Mouse (Mus musculus): ENCODE measurements around the gene Fam98b. TPM values are rescaled to one million over a fixed set of nuclear protein-coding genes. Genes with fewer than 3 reads are reported as not detected.

Fam98b gene
- 10 to 100 TPM; 45.2 to 52.4 TPM for total RNA-seq (2021)

DNA sequence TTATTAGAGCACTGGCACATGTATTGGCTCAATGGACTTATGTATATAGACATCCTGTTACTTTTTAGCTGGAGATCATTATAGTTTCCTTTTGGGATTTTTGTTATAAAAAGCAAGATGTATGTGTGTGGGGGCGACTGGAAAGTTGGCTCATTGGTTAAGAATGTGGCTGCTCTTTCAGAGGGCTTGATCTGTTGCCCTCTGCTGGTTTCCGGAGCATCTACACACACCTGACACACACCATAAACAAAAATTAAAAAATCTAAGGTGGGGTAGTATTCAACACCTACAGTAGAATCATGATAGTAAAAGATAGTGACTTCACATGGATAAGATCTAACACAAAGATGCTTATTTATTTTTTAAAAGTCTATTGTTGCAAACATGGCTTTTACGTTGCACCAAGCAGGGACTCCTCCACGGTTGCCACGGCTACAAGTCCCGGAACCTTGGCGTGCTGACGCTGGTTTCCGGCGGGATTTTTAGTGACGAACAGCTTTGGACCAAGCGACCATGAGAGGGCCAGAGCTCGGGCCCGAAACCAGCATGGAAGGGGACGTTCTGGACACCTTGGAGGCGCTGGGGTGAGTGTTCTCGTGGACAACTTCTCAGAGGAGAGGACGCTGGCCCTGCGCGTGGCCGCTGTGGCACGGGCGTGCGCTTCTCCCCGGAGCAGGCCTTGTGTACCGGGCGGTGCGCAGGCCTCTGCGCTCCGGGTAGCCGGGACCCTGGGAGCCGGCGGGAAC lies at the start of gene Fam98b:
TSS of gene Fam98b (plus strand) at position 485 of the 746 bp plus-strand sequence.
- intact Hi-C loops (cut with DNase I), result loop anchor here (5.0 kb wide), 1 partner anchor 352 kb away; no protein-coding TSS in a partner anchor
- peak; percentile 90 to 92 for DNase-seq (ENCODE audit: low spot score in 2 of 2)

DNA sequence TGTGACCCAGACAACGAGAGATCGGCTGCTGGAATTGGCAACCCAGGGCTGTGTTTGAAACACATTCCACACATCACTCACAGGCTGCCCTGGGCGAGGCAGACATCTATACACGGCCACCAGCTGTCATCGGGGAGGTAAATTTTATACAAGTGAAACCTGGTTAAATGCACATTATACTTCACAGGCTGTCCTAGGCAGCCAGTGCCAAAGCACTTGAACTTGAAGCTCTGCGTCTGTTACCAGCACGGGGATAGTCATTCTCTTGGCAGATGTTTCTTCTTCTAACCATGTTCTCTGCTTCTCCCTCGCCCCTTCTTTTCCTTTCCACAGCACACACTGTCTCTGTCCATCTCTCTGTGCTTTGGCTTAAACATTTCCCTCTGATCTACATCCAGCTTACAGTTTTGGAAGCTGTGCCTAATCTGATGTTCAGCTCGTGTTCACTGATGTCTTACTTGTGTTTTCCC lies 48.6 kb upstream of the Fam98b start:
- intact Hi-C loops (cut with DNase I), result no loop called here

DNA sequence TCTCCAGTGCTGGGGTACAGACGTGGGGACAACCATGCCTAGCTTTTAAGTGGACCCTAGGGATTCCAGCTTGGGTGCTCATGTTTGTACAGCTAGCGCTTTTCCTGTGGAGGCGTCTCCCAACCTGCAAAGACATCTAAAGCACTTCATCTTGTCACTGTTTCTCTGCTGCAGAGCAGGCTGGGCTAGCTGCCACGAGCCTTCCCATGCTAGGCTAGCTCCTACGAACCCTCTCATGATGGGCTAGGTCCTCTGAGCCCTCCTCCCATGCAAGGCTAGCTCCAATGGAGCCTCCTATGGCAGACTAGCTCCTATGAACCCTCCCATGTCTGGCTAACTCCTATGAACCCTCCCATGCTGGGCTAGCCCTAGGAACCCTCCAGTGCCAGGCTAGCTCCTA lies 46.2 kb upstream of the Fam98b start:
- intact Hi-C loops (cut with DNase I), result no loop called here
- DNase-seq (ENCODE audit: low spot score in 2 of 2), result peak; percentile 51 to 74

More for the DNA sequence above, 48.6 kb upstream of the Fam98b start:
- no peak for DNase-seq (ENCODE audit: low spot score in 2 of 2)

DNA sequence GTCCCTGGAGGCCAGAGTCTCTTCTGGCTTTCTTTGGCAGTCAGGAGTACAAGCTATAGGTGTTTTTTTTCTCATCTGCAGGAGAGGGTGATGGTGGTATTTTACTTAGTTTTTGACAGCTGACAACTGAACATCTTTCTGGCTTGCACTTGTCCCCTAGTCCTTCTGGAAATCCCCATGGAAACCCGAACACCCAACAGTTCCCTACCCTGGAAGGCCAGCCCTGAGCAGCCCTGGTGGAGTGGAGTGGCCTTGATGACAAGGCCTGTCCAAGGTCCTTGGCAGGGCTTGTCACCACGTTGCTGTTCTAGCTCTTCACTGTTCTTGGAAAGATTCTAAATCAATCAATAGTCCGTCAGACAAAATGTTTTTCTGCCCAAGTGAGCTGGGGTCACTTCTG lies 45.0 kb upstream of the Fam98b start:
- intact Hi-C loops (cut with DNase I), result no loop called here
- DNase-seq (ENCODE audit: low spot score in 2 of 2), result no peak

DNA sequence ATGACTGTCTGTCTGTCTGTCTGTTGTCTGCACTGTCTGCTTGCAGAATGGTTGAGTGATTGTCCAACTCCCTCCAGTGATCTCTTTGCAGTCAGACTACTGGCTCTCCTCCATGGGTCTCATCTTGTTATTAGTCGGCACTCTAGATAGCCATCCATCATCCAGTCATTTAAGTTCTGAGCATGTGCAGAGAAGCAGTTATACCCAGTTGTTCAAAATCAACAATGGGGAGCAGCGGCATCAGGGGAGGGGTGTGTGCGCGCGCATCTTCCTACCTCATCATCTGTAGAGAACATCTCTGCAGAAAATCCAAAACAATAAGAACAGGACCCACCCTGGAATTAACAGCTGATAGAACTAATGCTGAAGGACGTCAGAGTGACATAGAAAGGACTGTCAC lies 44.5 kb upstream of the Fam98b start:
- intact Hi-C loops (cut with DNase I), result no loop called here
- no peak for DNase-seq (ENCODE audit: low spot score in 2 of 2)

DNA sequence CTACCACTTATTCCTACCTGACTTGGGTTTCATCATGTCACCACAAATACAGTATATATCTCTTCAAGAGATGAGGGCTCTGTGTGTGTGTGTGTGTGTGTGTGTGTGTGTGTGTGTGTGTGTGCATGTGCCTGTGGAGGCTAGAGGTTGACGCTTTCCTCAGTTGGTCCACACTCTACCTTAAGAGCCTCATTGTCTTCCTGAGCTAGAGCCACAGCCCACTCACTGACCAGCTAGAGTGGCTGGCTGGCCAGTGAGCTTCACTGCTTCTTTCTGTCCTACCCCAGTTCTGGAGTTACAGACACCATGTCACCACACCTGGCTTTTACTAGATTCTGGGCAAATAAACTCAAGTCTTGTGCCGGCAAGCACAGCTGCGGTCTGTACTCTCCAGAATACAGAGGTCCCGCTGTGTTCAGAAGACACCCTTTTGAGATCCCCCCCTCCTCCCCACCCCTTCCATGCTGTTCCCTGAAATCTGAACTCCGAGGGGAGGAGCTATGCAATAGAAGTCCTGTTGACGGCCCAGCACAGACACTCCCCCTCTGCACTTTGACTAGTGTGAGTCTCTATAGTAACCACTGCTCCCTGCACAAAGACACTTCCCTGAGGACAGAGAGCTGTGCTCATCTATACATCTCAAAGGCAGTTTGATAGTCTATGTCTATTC lies 39.0 kb upstream of the Fam98b start:
- intact Hi-C loops (cut with DNase I), result no loop called here
- DNase-seq (ENCODE audit: low spot score in 2 of 2), result no peak

DNA sequence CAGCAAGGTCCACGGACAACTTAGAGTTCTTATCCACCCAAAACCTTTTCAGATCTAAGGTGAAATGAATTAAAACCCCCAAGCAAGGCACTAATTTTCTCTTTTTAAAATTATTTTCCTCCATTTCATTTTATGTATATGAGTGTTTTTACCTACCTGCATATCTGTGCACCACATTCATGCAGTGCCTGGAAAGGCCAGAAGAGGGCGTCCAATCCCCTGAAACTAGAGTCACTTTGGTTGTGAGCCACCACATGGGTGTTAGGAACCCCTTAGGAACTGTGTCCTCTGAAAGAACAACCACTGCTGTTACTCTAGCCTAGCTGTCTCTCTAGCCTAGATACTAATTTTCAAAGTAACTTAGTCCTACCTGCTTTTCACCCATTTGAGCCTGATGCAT lies 33.4 kb upstream of the Fam98b start:
- intact Hi-C loops (cut with DNase I), result no loop called here
- no peak for DNase-seq (ENCODE audit: low spot score in 2 of 2)

DNA sequence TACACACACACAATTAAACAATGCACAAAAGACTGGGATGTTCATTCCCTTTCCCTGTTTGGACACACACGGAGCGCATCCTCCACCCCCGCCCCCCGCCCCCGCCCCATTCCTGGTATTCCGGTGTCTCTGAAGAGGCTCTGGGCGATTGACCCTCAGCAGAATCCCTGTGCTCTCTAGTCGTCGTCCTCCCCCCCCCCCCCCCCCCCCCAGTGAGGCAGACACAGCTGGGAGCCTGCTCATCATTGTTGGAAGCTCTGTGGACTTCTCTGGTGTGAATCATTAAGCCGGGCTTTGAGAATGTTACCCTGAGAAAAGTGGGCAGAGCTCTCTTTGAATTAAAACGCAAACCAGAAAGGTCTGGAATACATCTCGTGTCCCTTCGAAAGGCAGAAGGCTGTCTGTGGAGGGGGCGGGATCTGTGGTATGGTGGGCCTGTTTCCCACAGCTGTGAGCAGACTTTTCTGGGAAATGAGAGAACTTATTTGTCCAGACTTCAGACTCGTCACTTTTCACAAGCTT lies 31.8 kb upstream of the Fam98b start:
- intact Hi-C loops (cut with DNase I), result no loop called here
- DNase-seq (ENCODE audit: low spot score in 2 of 2), result peak; percentile 36 to 37

DNA sequence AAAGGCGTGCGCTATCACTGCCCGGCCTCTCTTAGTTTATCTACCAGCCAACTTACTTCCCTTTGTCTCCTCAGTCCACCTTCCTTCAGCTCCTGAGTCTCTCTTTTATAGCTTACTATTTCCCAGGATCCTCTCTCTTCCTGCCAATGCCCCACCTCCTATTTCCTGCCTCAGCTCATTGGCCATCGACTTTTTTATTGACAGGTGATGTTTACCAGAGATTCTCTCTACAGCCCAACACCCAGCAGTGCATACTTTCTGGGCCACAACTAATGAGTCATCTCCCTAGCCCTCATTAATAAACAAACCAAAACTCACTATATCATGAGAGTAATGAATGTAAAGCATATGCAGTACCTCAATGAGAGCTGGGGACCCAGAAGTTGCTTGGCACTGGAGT lies 30.0 kb upstream of the Fam98b start:
- no peak for DNase-seq (ENCODE audit: low spot score in 2 of 2)
- intact Hi-C loops (cut with DNase I), result no loop called here

DNA sequence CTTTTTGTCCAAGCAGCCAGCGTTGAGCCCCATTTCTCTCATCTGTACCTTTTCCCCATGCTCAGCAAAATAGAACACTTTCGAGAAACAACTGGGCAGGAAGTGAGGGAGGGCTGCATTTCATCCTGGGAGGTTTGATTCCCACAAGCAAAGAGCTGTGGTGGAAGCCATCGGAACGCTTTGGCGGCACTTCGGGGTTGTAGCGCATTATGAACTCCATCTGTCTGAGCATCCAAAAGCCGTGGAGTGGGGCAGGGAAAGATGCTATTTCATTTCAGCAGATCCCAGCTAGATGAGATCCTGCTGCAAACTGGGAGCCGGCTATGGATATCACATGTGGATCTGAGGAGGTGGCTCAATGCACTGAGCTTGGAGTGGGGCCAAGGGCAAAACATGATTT lies 26.9 kb upstream of the Fam98b start:
- intact Hi-C loops (cut with DNase I), result no loop called here

DNA sequence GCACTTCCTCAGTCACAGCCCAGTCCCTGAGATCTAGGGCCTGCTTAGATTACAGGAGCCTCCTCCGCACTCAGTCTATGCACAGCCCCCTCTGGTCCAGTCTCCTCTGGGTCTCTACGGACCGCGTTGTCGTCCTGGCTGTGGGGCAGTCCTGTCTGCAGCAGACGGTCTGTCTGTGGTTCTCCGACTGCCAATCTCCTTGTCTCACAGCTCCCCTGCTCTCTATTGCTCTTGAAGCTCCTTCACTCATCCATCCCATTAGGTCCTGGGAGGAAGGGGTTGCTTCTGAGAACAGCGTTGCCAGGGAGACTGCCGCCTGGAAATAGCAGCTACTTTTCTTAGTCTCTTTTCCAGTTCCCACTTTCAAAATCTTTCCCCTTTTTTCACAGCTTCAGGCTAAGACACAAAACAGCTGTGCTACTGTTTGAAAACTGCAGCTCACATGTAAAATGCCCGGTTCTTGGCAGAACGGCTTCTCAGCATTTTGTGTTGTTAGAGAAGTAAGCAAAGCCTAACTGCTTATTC lies 20.9 kb upstream of the Fam98b start:
- DNase-seq (ENCODE audit: low spot score in 2 of 2), result peak; percentile 13 to 34
- intact Hi-C loops (cut with DNase I), result no loop called here

More for the DNA sequence above, 26.9 kb upstream of the Fam98b start:
- no peak for DNase-seq (ENCODE audit: low spot score in 2 of 2)

DNA sequence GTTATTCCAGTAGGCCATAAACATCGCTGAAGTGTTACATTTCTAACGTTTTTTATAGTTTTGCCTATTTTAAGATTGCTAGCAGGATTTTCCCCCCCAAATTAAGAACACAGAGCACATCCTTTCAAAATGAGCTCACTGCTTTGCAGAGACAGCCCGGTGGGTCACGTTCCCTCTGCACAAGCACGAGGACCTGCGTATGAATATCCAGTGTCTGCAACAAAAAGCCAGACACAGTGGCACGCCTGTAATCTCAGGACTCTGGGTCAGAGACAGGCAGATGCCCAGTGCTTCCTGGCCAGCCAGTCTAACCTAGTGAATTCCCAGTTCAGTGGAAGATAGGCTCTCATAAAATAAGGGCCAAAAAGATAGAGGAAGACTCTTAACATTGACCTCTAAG lies 19.3 kb upstream of the Fam98b start:
- intact Hi-C loops (cut with DNase I), result loop anchor here (2.0 kb wide), 3 partner anchors 49 to 333 kb away; partner anchors contain the start of gene Spred1
- DNase-seq (ENCODE audit: low spot score in 2 of 2), result peak in 1 of 2 experiments; percentile 15

DNA sequence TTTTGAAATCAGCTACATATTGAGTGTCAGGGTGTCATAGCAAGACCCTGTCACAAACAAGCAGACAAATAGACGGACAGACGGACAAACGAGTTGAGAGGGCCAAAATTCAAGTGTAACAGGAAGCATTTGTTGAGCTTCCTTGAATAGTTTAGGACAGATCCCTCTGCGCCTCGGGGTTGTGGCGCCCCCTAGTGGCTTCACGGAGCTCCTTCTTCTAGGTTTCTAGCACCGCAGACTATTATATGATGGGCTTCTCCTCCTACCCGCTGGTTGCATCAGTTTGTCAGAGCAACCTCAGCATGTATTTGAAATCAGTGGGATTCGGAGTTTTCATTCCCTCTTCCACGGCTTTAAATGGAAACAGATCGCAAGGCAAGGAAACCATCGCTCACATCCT lies 18.3 kb upstream of the Fam98b start:
- intact Hi-C loops (cut with DNase I), result loop anchor here (1.0 to 2.0 kb wide), 4 partner anchors 50 to 334 kb away; partner anchors contain the start of gene Spred1
- peak; percentile 85 to 89 for DNase-seq (ENCODE audit: low spot score in 2 of 2)

DNA sequence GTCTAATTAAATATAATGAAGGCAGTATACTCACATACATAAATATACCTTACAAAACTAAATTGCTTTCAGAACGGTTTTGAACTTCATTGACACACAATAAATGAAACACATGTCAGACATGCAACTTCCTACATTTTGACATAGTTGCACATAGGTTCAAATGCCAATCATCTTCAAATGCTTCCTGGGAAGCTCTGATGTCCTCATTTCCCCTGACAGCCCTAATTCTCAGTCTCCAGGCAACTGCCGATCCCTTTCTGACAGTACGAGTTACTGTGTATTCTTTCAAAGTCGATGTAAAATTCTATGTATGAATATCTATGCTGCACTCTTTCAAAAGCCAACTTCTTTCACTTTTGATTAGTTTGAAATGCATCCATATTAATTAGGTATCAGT lies 7.6 kb upstream of the Fam98b start:
- intact Hi-C loops (cut with DNase I), result no loop called here
- DNase-seq (ENCODE audit: low spot score in 2 of 2), result no peak

DNA sequence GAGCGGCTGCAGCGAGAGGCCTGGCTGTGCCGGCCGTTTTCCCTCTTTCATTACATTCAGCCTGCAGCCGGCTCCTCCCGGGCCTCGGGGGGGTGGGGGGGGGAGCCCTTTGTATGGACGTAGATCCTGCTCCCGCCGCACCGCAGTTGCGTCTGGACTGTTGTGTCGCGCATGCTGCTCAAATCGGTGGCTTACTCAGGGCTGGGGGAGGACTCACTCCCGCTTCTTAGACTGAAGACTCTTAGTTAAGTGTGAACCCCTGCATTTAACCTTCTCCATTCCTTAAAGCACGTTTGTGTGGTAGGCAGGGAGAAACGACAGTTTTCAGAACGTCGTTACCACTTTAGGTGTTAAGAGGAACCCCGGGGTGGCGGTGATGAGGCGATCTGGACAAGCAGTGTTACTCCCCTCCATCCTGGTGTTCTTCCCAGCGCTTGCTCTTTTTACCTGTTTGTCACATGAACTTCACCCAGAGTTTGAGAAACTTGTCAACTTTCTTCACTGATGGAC lies 517 bp downstream of the Fam98b start:
- intact Hi-C loops (cut with DNase I), result no loop called here
- DNase-seq (ENCODE audit: low spot score in 2 of 2), result no peak

DNA sequence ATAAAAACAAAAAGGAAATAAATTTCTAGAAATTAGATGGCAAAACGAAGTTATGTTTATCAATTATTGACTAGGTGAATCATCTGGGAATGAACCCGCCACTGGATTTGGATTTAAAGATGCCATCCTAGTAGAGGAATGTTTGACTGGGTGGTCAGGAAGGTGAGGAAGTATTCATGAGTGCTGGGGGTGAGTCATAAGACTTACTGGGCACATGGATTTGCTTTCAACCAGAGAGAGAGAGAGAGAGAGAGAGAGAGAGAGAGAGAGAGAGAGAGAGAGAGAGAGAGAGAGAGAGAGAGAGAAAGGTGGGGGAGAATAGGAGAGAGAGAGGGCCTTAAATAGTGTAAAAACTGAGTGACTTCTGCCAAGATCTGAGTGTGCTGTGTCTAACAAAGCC lies 5.9 kb downstream of the Fam98b start:
- no peak for DNase-seq (ENCODE audit: low spot score in 2 of 2)
- intact Hi-C loops (cut with DNase I), result no loop called here

DNA sequence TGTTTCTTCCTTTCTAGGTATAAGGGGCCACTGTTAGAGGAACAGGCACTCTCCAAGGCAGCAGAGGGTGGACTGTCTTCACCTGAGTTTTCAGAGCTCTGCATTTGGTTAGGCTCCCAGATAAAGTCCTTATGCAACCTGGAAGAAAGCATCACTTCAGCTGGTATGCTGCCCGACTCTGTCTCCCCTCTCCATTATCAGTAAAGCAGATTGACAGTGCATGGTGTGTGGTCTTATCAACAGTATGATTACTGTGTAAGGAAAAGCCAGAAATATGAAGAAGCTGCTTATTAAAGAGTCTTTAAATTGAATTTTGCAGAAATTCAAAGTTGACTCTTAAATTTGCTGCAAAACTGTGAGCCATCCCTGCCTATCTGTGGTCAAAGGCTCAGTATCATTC lies 8.1 kb downstream of the Fam98b start:
- no peak for DNase-seq (ENCODE audit: low spot score in 2 of 2)
- intact Hi-C loops (cut with DNase I), result no loop called here

DNA sequence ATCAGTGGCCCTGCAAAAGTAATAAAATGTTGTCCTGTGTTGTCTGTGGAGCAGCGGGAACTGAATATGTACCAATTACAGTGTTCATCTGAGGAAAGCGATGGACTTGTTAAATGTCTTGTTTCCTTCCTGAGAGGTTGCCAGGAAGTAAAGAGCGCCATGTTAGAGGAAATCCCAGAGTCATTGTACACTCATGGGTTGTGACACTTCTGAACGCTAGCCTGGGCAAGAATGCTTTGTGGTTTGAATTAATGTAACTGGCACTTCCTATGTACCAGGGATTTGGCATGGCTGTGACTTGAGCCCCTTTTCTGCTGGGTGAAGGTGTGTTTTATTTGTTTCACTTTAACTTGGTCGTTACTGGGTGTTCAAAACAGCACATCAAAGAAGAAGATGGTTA lies 12.6 kb downstream of the Fam98b start:
- no peak for DNase-seq (ENCODE audit: low spot score in 2 of 2)
- intact Hi-C loops (cut with DNase I), result loop anchor here (2.0 kb wide), 1 partner anchor 177 kb away; no protein-coding TSS in a partner anchor

DNA sequence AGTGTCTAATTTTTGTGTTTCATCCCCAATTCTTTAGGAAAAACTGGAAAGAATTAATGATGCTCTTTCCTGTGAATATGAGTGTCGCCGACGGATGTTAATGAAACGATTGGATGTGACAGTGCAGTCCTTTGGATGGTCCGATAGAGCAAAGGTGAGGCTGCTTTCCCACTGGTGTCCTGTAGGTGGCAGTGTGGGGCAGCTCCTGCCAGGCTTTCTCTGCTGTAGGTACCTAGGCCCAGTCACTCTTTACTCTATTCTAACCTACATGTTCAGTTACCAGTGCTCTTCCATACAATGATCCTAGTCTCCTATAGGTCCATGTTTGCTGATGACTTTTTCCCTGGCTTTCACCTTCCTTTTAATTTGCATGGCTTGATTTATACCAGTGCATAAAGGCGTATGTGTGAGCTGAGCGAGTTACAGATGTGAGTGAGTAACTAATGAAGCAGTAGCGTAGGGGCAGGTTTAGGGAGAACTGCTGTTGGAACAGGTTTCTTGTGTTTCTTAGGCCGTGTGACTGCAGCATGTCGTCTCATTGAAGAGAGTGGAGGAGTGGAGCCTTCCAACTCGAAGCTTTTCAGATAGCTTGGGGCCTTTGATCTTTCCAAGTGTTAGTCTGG lies 14.4 kb downstream of the Fam98b start:
- DNase-seq (ENCODE audit: low spot score in 2 of 2), result peak; percentile 55 to 71

DNA sequence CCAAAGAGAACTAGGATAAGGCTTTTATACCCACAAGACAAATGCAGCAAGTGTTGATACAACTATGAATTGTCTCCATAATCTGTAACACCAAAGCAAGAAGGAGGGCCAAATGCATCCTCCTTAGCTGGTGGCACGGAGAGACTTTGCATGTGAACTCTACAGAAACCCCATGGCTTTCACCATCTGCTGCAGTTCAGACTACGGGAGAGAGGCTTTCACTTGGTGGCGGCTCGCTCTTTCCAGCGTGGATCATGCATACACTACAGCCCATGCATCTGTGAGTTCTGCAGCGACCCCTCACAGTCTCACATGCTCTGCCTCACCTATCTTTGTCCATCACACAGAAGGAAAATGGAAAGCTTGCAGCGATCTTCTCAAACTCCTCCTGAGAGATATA lies 38.8 kb downstream of the Fam98b start:
- DNase-seq (ENCODE audit: low spot score in 2 of 2), result no peak
- intact Hi-C loops (cut with DNase I), result no loop called here

More for the DNA sequence above, 14.4 kb downstream of the Fam98b start:
- intact Hi-C loops (cut with DNase I), result loop anchor here (2.0 kb wide), 1 partner anchor 175 kb away; no protein-coding TSS in a partner anchor
